Mouse (Mus musculus) testis, adult 2 months (tissue): ENCODE results near the gene Gm13757.

ENCODE experiments used
- CTCF ChIP-seq: fragments of 200-500 bp; IDR thresholded peaks from 2 replicates; pipeline ENCODE4 v1.5.1; 2012; ENCODE audit warnings: low read depth, mild to moderate bottlenecking, inconsistent platforms, low read length, moderate library complexity; ENCODE audit not compliant: control insufficient read depth, insufficient read depth, insufficient replicate concordance
- POLR2A ChIP-seq: fragments of 200-500 bp; IDR thresholded peaks from 2 replicates; pipeline ENCODE4 v1.6.1; 2012; ENCODE audit warnings: low read depth, mild to moderate bottlenecking, inconsistent platforms, low read length, moderate library complexity; ENCODE audit not compliant: control insufficient read depth

DNA sequence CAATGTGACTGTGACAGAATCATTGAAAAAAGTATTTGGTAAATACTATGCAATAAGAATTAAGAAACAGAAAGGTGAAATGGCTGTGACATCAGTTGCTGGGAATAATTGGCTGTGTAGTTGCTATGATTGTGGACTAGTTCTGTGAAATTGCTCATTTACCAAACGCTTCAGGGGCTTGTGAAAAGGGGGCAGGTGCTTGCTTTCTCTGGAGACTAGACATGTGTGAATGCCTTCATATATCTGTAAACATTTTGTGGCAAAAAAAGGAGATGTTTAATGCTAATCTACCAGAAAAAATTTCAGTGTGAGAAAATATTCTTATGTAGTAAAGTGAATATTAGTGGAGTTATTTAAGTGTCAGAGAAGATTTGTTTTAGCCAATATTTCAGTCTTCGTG, 44.1 kb upstream of the Gm13757 start, which contains the start of gene Olfr1185-ps1:
- TF ChIP-seq CTCF = no peak
- no peak for TF ChIP-seq POLR2A
